Mouse (Mus musculus): Measurements from ENCODE around the gene Myh2. TPM values are rescaled to one million over a fixed set of nuclear protein-coding genes. Genes with fewer than 3 reads are reported as not detected.

The Myh2 gene
- polyA plus RNA-seq, 1 experiment, result 10.5 TPM

DNA sequence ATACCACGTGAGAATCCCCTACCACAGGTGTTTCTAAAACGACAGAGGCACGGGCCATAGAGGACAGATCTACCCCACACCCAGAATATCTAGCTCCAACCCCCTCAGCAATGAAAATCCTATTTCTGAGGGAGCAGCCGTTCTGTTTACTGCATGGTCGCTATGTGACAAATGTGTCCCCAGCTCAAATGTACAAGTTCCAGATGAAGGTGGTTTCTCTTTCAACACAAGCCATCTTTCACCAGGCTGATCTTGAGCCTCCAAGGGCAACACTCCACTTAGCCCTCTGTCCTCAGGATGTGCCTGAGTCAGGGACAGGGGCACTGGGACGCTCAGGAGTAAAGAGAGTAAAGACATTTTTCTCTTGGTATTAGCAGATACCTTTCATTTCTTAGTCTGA, 29.8 kb upstream of the Myh2 start:
- DNase-seq, result no peak
- no peaks in the 10 kb centered on the region for H3K4me1 ChIP-seq (ENCODE audit: control insufficient read depth, insufficient read depth, low read length)
- 56% methylated on average over 6 of the region's 6 CpGs for WGBS
- H3K36me3 ChIP-seq (ENCODE audit: control insufficient read depth, insufficient read depth, low read length), result no peaks in the 10 kb centered on the region
- TF ChIP-seq POLR2A (IDR thresholded peaks at IDR 0.05; ENCODE audit: low read depth, low read length) (no peak), CTCF (conservative IDR thresholded peaks at IDR 0.05; ENCODE audit: insufficient read depth, insufficient read length, low read depth, low read length) (no peak)
- H3K27ac ChIP-seq (ENCODE audit: insufficient read depth, low read depth, low read length), result no peak overlapping the region
- no peaks in the 10 kb centered on the region for H3K27me3 ChIP-seq (replicated peaks; ENCODE audit: control insufficient read depth, insufficient read depth, low read length)
- no peak overlapping the region for H3K4me3 ChIP-seq (ENCODE audit: insufficient read depth, low read depth, low read length)

GRCm38 (mm10) chr11:67142047-67142446, 28.8 kb upstream of the Myh2 start:
- Histone ChIP-seq H3K36me3 (ENCODE audit: control insufficient read depth, insufficient read depth, low read length) (no peaks in the 10 kb centered on the region), H3K4me3 (ENCODE audit: insufficient read depth, low read depth, low read length) (no peak overlapping the region), H3K27ac (ENCODE audit: insufficient read depth, low read depth, low read length) (no peak overlapping the region), H3K4me1 (ENCODE audit: control insufficient read depth, insufficient read depth, low read length) (no peaks in the 10 kb centered on the region), H3K27me3 (replicated peaks; ENCODE audit: control insufficient read depth, insufficient read depth, low read length) (no peaks in the 10 kb centered on the region)
- WGBS, result 54% methylated on average over 4 of the region's 4 CpGs
- TF ChIP-seq CTCF (conservative IDR thresholded peaks at IDR 0.05; ENCODE audit: insufficient read depth, insufficient read length, low read depth, low read length), result no peak
- TF ChIP-seq POLR2A (IDR thresholded peaks at IDR 0.05; ENCODE audit: low read depth, low read length), result no peak
- DNase-seq, result no peak

DNA sequence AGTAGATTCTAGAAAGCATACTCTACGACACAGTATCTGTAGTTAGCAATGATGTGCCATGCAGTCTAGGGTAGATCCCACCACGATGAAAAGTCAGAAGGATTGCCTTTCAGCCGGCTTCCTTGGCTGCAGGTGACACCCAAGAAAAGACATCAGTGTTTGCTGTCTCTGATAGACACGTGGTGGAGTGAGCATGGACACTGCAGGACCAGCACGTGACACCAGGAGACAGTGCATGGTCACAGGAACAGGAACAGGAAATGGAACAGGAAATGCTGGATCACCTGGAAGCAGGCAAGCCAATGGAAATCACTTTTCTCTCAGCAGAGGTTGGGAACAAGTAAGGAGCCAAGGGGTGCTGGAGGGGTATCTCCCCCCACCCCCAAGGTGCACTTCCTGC, 27.8 kb upstream of the Myh2 start:
- Histone ChIP-seq H3K4me3 (ENCODE audit: insufficient read depth, low read depth, low read length) (no peak overlapping the region), H3K36me3 (ENCODE audit: control insufficient read depth, insufficient read depth, low read length) (no peaks in the 10 kb centered on the region), H3K4me1 (ENCODE audit: control insufficient read depth, insufficient read depth, low read length) (no peaks in the 10 kb centered on the region), H3K27me3 (replicated peaks; ENCODE audit: control insufficient read depth, insufficient read depth, low read length) (no peaks in the 10 kb centered on the region), H3K27ac (ENCODE audit: insufficient read depth, low read depth, low read length) (no peak overlapping the region)
- 80% methylated on average over 5 of the region's 5 CpGs for WGBS
- TF ChIP-seq POLR2A (IDR thresholded peaks at IDR 0.05; ENCODE audit: low read depth, low read length) (no peak), CTCF (conservative IDR thresholded peaks at IDR 0.05; ENCODE audit: insufficient read depth, insufficient read length, low read depth, low read length) (no peak)
- DNase-seq, result no peak

DNA sequence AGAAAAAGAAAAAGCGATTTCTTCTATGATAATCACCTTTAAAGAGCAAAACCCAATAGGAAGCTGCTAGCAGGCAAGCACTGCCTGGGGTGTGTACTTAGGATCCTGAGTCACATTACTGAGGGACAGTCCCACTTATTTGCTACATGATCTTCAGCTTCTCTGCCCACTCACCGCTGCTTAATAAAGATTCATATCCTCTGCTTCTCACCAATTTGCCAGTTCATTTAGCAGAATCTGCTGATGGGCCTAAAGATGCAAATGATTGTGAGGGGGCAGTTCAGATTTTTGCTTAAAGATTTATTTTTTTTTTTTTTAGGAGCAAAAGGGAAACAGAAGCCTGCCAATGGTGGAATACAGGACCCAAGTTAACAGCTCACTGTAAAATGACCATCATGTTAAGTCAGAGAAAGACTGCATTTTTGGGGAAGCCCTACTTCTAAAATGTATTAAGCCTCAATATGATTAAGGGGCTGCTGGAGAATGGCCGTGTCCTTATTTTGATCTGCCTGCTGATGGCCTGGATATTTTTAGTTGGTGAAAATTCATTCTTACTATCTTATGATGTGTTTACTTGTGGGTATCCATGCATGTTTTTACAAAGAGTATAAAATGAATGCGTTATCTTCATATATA, 26.8 kb upstream of the Myh2 start:
- H3K4me3 ChIP-seq (ENCODE audit: insufficient read depth, low read depth, low read length), result no peak overlapping the region
- no peak overlapping the region for H3K27ac ChIP-seq (ENCODE audit: insufficient read depth, low read depth, low read length)
- no peak for TF ChIP-seq CTCF (conservative IDR thresholded peaks at IDR 0.05; ENCODE audit: insufficient read depth, insufficient read length, low read depth, low read length)
- no peak for TF ChIP-seq POLR2A (IDR thresholded peaks at IDR 0.05; ENCODE audit: low read depth, low read length)
- WGBS, result 89% methylated on average over 4 of the region's 4 CpGs
- H3K27me3 ChIP-seq (replicated peaks; ENCODE audit: control insufficient read depth, insufficient read depth, low read length), result no peaks in the 10 kb centered on the region
- H3K36me3 ChIP-seq (ENCODE audit: control insufficient read depth, insufficient read depth, low read length), result no peaks in the 10 kb centered on the region
- H3K4me1 ChIP-seq (ENCODE audit: control insufficient read depth, insufficient read depth, low read length), result no peaks in the 10 kb centered on the region
- no peak for DNase-seq

DNA sequence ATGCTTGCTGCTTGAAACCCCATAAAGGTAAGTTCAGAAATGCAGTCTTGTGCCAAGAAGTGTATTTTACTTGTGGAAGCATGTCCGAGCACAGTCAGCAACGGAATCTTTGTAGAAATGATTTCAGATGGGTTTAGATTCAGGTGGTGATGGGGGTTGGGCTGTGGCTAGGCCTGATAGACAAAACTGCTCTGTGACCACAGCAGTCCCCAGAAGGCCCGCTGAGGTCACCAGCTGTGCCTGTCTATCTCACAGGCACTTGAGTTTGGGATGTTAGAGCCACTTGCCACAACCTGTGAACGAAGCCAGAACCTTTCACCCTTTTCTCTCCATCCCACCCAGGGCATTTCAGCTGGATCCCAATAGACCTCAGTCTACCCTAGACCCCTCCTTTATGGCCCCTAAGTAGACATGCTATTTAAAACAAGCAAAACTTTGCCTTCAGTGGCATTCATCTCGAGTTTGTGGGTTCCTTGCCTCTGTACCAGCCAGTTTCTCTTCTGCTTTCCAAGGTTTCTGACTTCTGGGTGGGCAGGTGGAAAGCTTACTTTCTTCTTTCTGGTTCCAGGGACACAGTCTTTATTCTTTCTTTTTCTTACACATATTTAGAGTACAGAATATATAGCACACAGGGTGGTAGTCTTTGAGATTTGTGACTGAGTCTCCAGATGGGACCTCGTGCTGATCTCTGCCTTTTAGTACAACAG, 26.1 kb upstream of the Myh2 start:
- H3K36me3 ChIP-seq (ENCODE audit: control insufficient read depth, insufficient read depth, low read length), result no peaks in the 10 kb centered on the region
- 75% methylated on average over 6 of the region's 6 CpGs for WGBS
- no peak overlapping the region for H3K4me3 ChIP-seq (ENCODE audit: insufficient read depth, low read depth, low read length)
- H3K4me1 ChIP-seq (ENCODE audit: control insufficient read depth, insufficient read depth, low read length), result no peaks in the 10 kb centered on the region
- DNase-seq, result no peak
- no peaks in the 10 kb centered on the region for H3K27me3 ChIP-seq (replicated peaks; ENCODE audit: control insufficient read depth, insufficient read depth, low read length)
- H3K27ac ChIP-seq (ENCODE audit: insufficient read depth, low read depth, low read length), result no peak overlapping the region
- no peak for TF ChIP-seq POLR2A (IDR thresholded peaks at IDR 0.05; ENCODE audit: low read depth, low read length)
- no peak for TF ChIP-seq CTCF (conservative IDR thresholded peaks at IDR 0.05; ENCODE audit: insufficient read depth, insufficient read length, low read depth, low read length)

DNA sequence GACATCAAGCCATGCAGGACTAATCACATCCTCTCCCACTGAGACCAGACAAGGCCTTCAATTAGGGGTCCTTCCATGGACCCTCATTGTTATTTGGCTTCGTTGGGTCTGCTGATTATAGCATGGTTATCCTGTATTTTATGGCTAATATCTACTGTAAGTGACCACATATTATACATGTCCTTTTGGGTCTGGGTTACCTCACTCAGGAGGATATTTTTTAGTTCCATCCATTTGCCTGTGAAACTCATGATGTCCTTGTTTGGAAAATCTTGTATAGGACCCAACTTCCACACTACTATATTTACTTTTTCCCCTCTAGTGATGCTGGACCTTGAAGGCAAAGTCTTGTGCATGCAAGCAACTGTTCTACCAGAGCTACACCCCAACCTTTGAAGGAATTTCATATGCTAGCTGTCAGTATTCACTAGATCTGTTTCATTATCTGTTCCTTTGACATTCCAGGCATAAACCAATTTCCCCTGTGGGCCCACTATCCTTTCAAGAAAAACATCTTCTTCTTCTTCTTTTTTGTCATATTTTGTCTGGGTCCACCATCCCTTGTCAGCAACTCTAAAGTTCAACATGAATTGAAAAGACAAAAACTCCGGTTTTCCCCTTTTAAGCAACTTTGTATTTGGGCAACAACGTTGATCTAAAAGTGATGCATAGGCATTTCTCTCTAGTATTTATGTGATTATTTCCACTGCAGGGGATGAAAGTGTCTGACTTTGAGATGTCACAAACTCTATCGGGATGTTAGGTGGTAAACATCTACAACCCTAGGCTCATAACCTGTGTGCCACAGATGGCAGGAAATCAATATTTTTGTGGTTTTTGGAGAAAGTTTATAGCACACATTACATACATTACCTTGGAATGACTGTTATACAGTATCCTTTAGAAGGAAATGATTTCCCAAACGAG, 25.1 kb upstream of the Myh2 start:
- H3K27me3 ChIP-seq (replicated peaks; ENCODE audit: control insufficient read depth, insufficient read depth, low read length), result no peaks in the 10 kb centered on the region
- no peak for DNase-seq
- H3K4me1 ChIP-seq (ENCODE audit: control insufficient read depth, insufficient read depth, low read length), result no peaks in the 10 kb centered on the region
- no peak overlapping the region for H3K27ac ChIP-seq (ENCODE audit: insufficient read depth, low read depth, low read length)
- 84% methylated on average over 5 of the region's 5 CpGs for WGBS
- no peak overlapping the region for H3K4me3 ChIP-seq (ENCODE audit: insufficient read depth, low read depth, low read length)
- H3K36me3 ChIP-seq (ENCODE audit: control insufficient read depth, insufficient read depth, low read length), result no peaks in the 10 kb centered on the region
- TF ChIP-seq POLR2A (IDR thresholded peaks at IDR 0.05; ENCODE audit: low read depth, low read length), result no peak
- no peak for TF ChIP-seq CTCF (conservative IDR thresholded peaks at IDR 0.05; ENCODE audit: insufficient read depth, insufficient read length, low read depth, low read length)
